Mouse (Mus musculus) thymus, postnatal 4 days (tissue): ENCODE data around the gene Fgf6.

ENCODE experiments used
- DNase-seq: peaks from one replicate; pipeline ENCODE4 v3.0.0; 2021

Gene Fgf6

GRCm38 (mm10) chr6:127014906-127015770, at the start of gene Fgf6:
Gene Fgf6 (plus strand): TSS chr6:127015586.
- DNase-seq = no peak

GRCm38 (mm10) chr6:126966241-126967026, 49.0 kb upstream of the Fgf6 start:
- DNase-seq = no peak

GRCm38 (mm10) chr6:126981539-126982234, 33.7 kb upstream of the Fgf6 start:
- no peak for DNase-seq

GRCm38 (mm10) chr6:126993676-126994075, 21.7 kb upstream of the Fgf6 start:
- DNase-seq = no peak

- no peak for DNase-seq
These were observed 19.9 kb upstream of the Fgf6 start for GRCm38 (mm10) chr6:126995494-126995893.

- DNase-seq = no peak
These were observed 19.0 kb upstream of the Fgf6 start for GRCm38 (mm10) chr6:126996399-126996798.

- no peak for DNase-seq
These were observed 9.7 kb upstream of the Fgf6 start for GRCm38 (mm10) chr6:127005646-127006045.

GRCm38 (mm10) chr6:127006551-127006950, 8.8 kb upstream of the Fgf6 start:
- DNase-seq = no peak

- no peak for DNase-seq
These were observed 5.4 kb upstream of the Fgf6 start for GRCm38 (mm10) chr6:127010021-127010420.

- no peak for DNase-seq
These were observed 3.3 kb upstream of the Fgf6 start for GRCm38 (mm10) chr6:127011947-127012535.

- DNase-seq = no peak
These were observed 3.9 kb downstream of the Fgf6 start for GRCm38 (mm10) chr6:127019254-127019653.

GRCm38 (mm10) chr6:127020431-127020830, 5.0 kb downstream of the Fgf6 start:
- DNase-seq = no peak

- no peak for DNase-seq
These were observed 9.4 kb downstream of the Fgf6 start for GRCm38 (mm10) chr6:127024836-127025235.

- DNase-seq = peak; percentile 52
These were observed 19.4 kb downstream of the Fgf6 start for GRCm38 (mm10) chr6:127034760-127035159.

GRCm38 (mm10) chr6:127044909-127045308, 29.5 kb downstream of the Fgf6 start:
- DNase-seq = no peak

- no peak for DNase-seq
These were observed 35.5 kb downstream of the Fgf6 start for GRCm38 (mm10) chr6:127050847-127051246.

GRCm38 (mm10) chr6:127056990-127057588, 41.7 kb downstream of the Fgf6 start:
- DNase-seq = no peak

GRCm38 (mm10) chr6:127059975-127060374, 44.6 kb downstream of the Fgf6 start:
- DNase-seq = no peak

- no peak for DNase-seq
These were observed 48.5 kb downstream of the Fgf6 start for GRCm38 (mm10) chr6:127063915-127064314.

- no peak for DNase-seq
These were observed 49.4 kb downstream of the Fgf6 start for GRCm38 (mm10) chr6:127064815-127065214.

GRCm38 (mm10) chr6:127072817-127073216, 57.4 kb downstream of the Fgf6 start, which contains the start of gene Fgf23:
Gene Fgf23 (plus strand): TSS chr6:127072902.
- DNase-seq = no peak
